Mouse (Mus musculus) c-Kit-positive CD71-positive TER-119-negative erythroid progenitor cells, embryonic 14.5 days (primary cell): Measurements from ENCODE around the gene Abhd5.

Source experiments
- DNase-seq: peaks from one replicate; pipeline ENCODE4 v3.0.0-alpha.2; 2013; ENCODE audit warnings: low read depth

The Abhd5 gene

DNA sequence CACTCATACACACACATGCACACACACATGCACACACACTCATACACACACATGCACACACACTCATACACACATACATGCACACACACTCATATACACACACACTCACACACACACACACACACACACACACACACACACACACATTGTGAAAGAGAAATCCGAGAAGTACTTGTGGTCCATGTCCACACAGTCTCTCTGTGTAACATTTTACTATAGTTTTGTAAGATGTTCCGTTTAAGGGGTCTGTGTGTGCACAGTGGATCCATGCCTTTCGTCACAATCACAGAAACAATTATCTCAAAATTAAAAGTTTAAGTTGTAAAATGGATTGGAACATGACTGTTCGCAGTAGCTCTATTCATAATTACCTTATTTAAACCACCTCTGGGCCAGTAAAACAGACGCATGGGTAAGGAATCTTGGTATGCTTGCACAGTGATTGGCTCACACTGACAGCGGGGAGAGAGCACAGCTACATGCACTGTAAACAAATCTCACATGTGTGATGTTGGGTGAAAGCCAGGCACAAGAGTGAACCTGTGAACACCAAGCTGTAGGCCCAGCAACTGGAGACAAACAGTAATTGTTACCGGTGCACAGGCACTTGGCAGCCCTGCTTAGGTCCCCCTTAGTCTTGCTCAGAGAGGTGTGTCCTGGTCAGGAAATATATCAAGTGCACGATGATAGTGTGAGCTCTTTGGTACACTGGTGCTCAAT lies 63.8 kb downstream of the Abhd5 start:
- DNase-seq = no peak

GRCm38 (mm10) chr9:122416617-122417016 lies 65.2 kb downstream of the Abhd5 start:
- no peak for DNase-seq

- DNase-seq = no peak
Observed at GRCm38 (mm10) chr9:122420195-122420756, 68.9 kb downstream of the Abhd5 start.

DNA sequence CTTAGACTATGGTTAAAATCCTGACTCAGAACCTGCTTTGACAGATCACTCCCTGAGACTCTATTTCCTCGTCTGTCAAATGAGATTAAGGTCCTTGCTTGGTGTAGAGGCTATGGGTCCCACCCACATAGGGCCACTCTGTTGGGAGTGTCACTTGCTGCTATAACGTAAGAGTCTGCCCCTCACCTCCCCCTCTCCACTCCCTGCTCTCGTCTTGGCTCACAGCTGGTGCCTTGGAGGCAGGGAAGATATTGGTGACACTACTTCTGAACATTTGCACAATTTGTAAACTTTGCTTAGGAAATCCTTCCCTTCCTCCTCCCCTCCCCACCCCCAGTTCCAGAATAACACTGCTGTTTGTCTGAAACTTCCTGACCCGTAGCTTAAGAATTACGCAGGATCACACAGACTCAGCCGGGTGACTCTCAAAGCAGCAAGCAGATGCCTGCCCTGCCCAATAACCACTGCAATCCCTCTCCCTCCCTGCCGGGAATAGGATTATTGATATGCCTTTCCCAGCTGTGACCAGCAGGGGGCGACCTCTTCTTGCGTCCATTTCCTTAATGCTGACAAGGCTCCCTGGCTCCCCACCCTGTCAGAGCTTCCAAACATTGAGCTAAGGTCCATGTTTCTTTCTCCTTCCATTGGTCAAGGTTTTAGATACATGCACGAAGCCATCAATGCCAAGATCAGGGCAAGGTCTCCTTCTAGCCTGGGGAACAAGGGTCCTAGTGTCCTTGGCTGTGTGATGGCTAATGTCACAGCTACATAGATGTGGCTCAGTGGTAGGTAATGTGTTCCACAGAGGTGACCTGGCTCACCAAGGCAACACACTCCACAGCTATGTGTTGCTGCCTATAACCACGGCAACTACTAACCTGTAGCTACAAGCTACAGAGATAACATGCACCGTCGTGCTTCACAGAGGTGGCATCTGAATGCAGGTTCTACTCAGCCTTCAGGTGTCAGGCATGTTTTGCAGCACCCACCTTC lies 69.7 kb downstream of the Abhd5 start:
- peak; percentile 27 for DNase-seq

DNA sequence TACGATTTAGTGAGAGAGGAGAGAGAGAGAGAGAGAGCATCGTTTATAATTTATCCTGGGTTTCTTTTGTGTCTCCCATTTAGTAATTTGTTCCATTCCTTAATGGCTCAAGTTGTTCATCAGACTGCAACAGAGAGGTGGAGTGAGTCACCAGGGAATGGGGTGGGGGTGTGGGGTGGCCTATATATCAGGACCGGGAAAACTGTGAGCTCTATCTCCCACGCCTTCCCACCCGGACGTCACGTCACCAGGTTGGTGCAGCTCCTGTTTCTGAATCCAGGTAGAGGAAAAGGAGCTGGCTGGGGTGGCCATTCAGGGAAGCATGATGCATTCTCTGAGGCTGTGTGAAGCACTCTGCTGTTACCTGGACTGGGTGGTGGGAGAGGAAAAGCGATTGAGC lies 70.5 kb downstream of the Abhd5 start:
- DNase-seq = no peak

- DNase-seq = no peak
Observed at GRCm38 (mm10) chr9:122422706-122423105, 71.3 kb downstream of the Abhd5 start.

- no peak for DNase-seq
Observed at GRCm38 (mm10) chr9:122423146-122423545, 71.7 kb downstream of the Abhd5 start.

- peak; percentile 15 for DNase-seq
Observed at GRCm38 (mm10) chr9:122424941-122425608, 73.7 kb downstream of the Abhd5 start.

DNA sequence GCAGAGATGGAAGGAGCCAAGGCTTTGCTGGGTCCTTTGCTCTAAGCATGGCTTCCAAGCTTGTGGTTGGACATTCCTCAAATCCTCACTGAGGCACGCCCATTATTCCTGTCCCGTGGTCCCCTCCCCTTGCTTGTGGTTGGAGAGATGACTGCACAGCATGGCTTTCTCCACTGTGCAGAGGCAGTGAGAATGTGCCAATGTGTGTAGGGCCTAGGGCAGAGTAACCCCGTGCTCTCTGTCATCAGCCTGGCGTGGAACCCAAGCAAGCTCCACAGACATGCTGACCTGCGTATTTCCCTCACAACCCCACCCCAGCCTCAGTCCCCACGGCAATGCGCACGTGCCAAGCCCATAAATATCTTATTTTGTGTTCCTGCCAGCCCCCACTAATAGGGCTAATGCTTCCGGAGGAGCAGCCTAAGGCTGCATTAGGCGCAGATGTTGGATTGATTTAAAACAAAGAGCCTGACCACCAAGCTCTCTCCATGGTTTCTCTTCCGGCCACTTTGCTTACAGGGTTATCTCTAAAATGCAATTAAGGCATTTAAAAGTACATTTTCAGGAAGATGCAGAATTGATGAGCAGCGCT lies 77.7 kb downstream of the Abhd5 start:
- no peak for DNase-seq

DNA sequence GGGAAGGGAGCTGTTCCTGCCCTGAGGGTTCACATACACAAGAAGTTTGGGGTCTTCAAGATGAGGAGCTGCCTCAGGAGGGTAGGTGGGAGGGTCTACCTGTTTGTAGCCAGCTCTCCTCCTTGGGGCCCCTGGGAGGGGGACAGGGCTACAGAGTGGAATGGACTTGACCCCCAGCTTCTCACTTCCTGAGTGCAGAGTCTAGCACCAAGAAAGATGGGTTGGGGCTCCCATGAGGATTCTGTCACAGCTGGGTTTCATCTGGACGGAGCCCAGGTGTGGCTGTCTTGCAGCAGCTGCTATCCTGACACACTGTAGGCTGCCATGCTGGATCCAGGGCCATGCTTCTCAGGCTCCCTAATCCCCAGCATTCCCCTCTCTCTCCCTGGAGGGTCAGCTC lies 78.3 kb downstream of the Abhd5 start:
- no peak for DNase-seq
